ENCODE assay signal across 14 mouse cellular contexts in genomic region chr2:25617578-25617977, GRCm38 (mm10). TPM values are rescaled to one million over a fixed set of nuclear protein-coding genes. Genes with fewer than 3 reads are reported as not detected.
DNase-seq lines count a peak whose midpoint lies in the region; ATAC-seq and TF ChIP-seq lines count a peak whose summit lies in the region.
"Had no signal": no experiment of that assay in that cellular context is flagged by ENCODE, and none has a peak within 500 bp of the region (broad histone marks: within the 10 kb centered on the region; RNA-seq: fewer than 3 reads in every experiment).

Ccdc183 (minus strand) TSS chr2:25617678.

- no peak within 1 kb of the TSS for H3K27ac ChIP-seq in heart, embryonic 11.5 days (ENCODE audit: low read depth, low read length)
- no peak within 1 kb of the TSS for H3K27ac ChIP-seq in kidney, embryonic 14.5 days (ENCODE audit: low read depth, low read length)
- H3K27ac ChIP-seq in testis, adult 2 months (ENCODE audit: control insufficient read depth, insufficient read depth, low read depth, low read length) = peak within 1 kb of the TSS; percentile 5; the same call in 1 of the 2 replicates
- H3K27ac ChIP-seq: midbrain, embryonic 10.5 days had no signal

- H3K4me1 ChIP-seq in heart, embryonic 11.5 days (ENCODE audit: control insufficient read depth, insufficient read depth, low read length) = peaks cover 7% of the 10 kb centered on the region
- peaks cover 12% of the 10 kb centered on the region for H3K4me1 ChIP-seq in kidney, embryonic 14.5 days (ENCODE audit: control insufficient read depth, insufficient read depth, low read length)
- H3K4me1 ChIP-seq in testis, adult 2 months (ENCODE audit: control insufficient read depth, insufficient read depth, low read length) = peaks cover 18% of the 10 kb centered on the region

- ATAC-seq in heart, embryonic 11.5 days (replicated peaks; ENCODE audit: insufficient number of reproducible peaks, low FRiP score, low TSS enrichment) = no peak
- ATAC-seq in kidney, embryonic 14.5 days (ENCODE audit: low FRiP score, low TSS enrichment) = no peak

- DNase-seq in heart, adult 11 months = no peak
- DNase-seq in kidney, adult 18-20 months = no peak
- no peak for DNase-seq in testis, postnatal 10 days (ENCODE audit: low spot score)
- DNase-seq in frontal cortex, adult 2 months (ENCODE audit: extremely low spot score in 1 of 2, low spot score in 1 of 2) = no peak
- DNase-seq: cerebellum, postnatal 36 days; heart, postnatal 36 days; kidney, adult 9 months; retina, postnatal 1 day; thymus, postnatal 36 days had no signal

- 0 out of 2 replicates have a peak, but pooled peaks have one; percentile 21 for TF ChIP-seq POLR2A in testis, adult 2 months (IDR thresholded peaks at IDR 0.05; ENCODE audit: control insufficient read depth, low read depth, low read length)

- no peak for TF ChIP-seq CTCF in testis, adult 2 months (IDR thresholded peaks at IDR 0.05; ENCODE audit: control insufficient read depth, insufficient read depth, insufficient replicate concordance, low read depth, low read length)

- peak within 1 kb of the TSS; percentile 6; the same call in 1 of the 2 replicates for H3K4me2 ChIP-seq in heart, embryonic 11.5 days
- 0 out of 2 replicates have a peak within 1 kb of the TSS, but pooled peaks have one; percentile 41 for H3K4me2 ChIP-seq in kidney, embryonic 14.5 days (replicated peaks; ENCODE audit: low read depth, low read length)

- 67% methylated on average over 3 of the region's 3 CpGs for WGBS in heart, embryonic 11.5 days (ENCODE audit: insufficient replicate concordance)
- 87% methylated on average over 3 of the region's 3 CpGs for WGBS in kidney, embryonic 14.5 days

- H3K4me3 ChIP-seq in heart, embryonic 11.5 days (ENCODE audit: low read depth, low read length) = 0 out of 2 replicates have a peak within 1 kb of the TSS, but pooled peaks have one; percentile 17
- H3K4me3 ChIP-seq in kidney, embryonic 14.5 days (ENCODE audit: low read length) = no peak within 1 kb of the TSS
- peak within 1 kb of the TSS; percentile 87 for H3K4me3 ChIP-seq in testis, adult 2 months (ENCODE audit: control insufficient read depth, low read depth, low read length)
- H3K4me3 ChIP-seq: midbrain, embryonic 10.5 days had no signal

- no peaks in the 10 kb centered on the region for H3K36me3 ChIP-seq in heart, embryonic 11.5 days (ENCODE audit: control insufficient read depth, insufficient read depth, low read length)
- no peaks in the 10 kb centered on the region for H3K36me3 ChIP-seq in kidney, embryonic 14.5 days (ENCODE audit: control insufficient read depth, insufficient read depth, low read length)
- no peaks in the 10 kb centered on the region for H3K36me3 ChIP-seq in testis, adult 2 months (ENCODE audit: control insufficient read depth, insufficient read depth, low read length)
- H3K36me3 ChIP-seq: midbrain, embryonic 10.5 days had no signal

- no peaks in the 10 kb centered on the region for H3K9me3 ChIP-seq in heart, embryonic 11.5 days (replicated peaks; ENCODE audit: control insufficient read depth, low read length)
- no peaks in the 10 kb centered on the region for H3K9me3 ChIP-seq in kidney, embryonic 14.5 days (ENCODE audit: control insufficient read depth, low read length)
- H3K9me3 ChIP-seq: midbrain, embryonic 10.5 days had no signal

- peaks cover 63% of the 10 kb centered on the region for H3K27me3 ChIP-seq in heart, embryonic 11.5 days (ENCODE audit: control insufficient read depth, insufficient read depth, low read length)
- H3K27me3 ChIP-seq in kidney, embryonic 14.5 days (ENCODE audit: control insufficient read depth, insufficient read depth, low read length) = peaks cover 28% of the 10 kb centered on the region
- no peaks in the 10 kb centered on the region for H3K27me3 ChIP-seq in testis, adult 2 months (ENCODE audit: control insufficient read depth, insufficient read depth, low read length)

- no peak within 1 kb of the TSS for H3K9ac ChIP-seq in heart, embryonic 11.5 days (ENCODE audit: low read depth, low read length)
- no peak within 1 kb of the TSS for H3K9ac ChIP-seq in kidney, embryonic 14.5 days (ENCODE audit: low read depth, low read length)

RNA-seq across cellular contexts. Expression of gene Ccdc183, which starts in this region (rescaled TPM):
- polyA plus RNA-seq in heart, embryonic 11.5 days (2014; fragmentation: Nextera tagmentation; extraction: Ambion mirVana) = 0.11 and 0.20 TPM in 2 replicates
- 0.23 and 0.29 TPM in 2 replicates for polyA plus RNA-seq in kidney, embryonic 14.5 days (2014; fragmentation: Nextera tagmentation; extraction: Ambion mirVana)
- polyA plus RNA-seq in testis, adult 2 months (2012; rRNA removed) = 101 and 107 TPM in 2 replicates
- polyA plus RNA-seq in frontal cortex, adult 2 months (2012; rRNA removed) = 0.06 TPM in 1 of 2 replicates, not detected in the other
- polyA plus RNA-seq: small intestine, adult 2 months had no signal

Comparison
In these comparisons a context has a peak if more than half of its experiments do, and no peak if none do; other contexts are left out.
1. RNA of gene Ccdc183 (polyA plus RNA-seq): 101 to 107 TPM in testis, adult 2 months; 0.23 to 0.29 TPM in kidney, embryonic 14.5 days, 0.11 to 0.20 TPM in heart, embryonic 11.5 days and 0.06 TPM in frontal cortex, adult 2 months; every median in the first group is over 10 times any median in the second.